Mouse (Mus musculus) lung, embryonic 15.5 days (tissue): ENCODE data around the gene Piezo1. TPM values are rescaled to one million over a fixed set of nuclear protein-coding genes. Genes with fewer than 3 reads are reported as not detected.
A peak's percentile ranks its signal among the peaks of the same experiment; 100 is the strongest.

Experiments
- ATAC-seq: fragments of 200-750 bp; cut with Nextera tagmentation; 2 replicates; pipeline ENCODE4 v1.8.0; 2017; ENCODE audit warnings: moderate number of reproducible peaks, borderline replicate concordance; ENCODE audit not compliant: low FRiP score, low TSS enrichment; ENCODE audit errors: extremely low read depth
- H3K27ac ChIP-seq: fragments of 300-500 bp; sonication (generic); 2 replicates; pipeline ENCODE4 v1.5.1; 2015; ENCODE audit warnings: moderate library complexity, mild to moderate bottlenecking, inconsistent platforms
- H3K27me3 ChIP-seq: fragments of 300-500 bp; sonication (generic); 2 replicates; pipeline ENCODE4 v1.6.1; 2015; ENCODE audit warnings: inconsistent platforms
- H3K36me3 ChIP-seq: fragments of 300-500 bp; sonication (generic); 2 replicates; pipeline ENCODE4 v1.6.1; 2015; ENCODE audit warnings: inconsistent platforms
- H3K4me1 ChIP-seq: fragments of 300-500 bp; sonication (generic); 2 replicates; pipeline ENCODE4 v1.6.1; 2015; ENCODE audit warnings: inconsistent platforms
- H3K4me2 ChIP-seq: fragments of 300-500 bp; sonication (generic); 2 replicates; pipeline ENCODE4 v1.6.1; 2015; ENCODE audit warnings: inconsistent platforms, mild to moderate bottlenecking, moderate library complexity
- H3K4me3 ChIP-seq: fragments of 300-500 bp; sonication (generic); 2 replicates; pipeline ENCODE4 v1.5.1; 2015; ENCODE audit warnings: mild to moderate bottlenecking, inconsistent platforms
- H3K9ac ChIP-seq: fragments of 300-500 bp; sonication (generic); 2 replicates; pipeline ENCODE4 v1.6.1; 2015; ENCODE audit warnings: inconsistent platforms
- H3K9me3 ChIP-seq: fragments of 300-500 bp; sonication (generic); 2 replicates; pipeline ENCODE4 v1.6.1; 2016; ENCODE audit warnings: inconsistent platforms
- WGBS: fragments of 180-500 bp; shearing (Covaris S2); methylation state at CpG from one replicate; pipeline ENCODE4 v1.1.7; 2015; 5-methylcytosine and 5-hydroxymethylcytosine counted together
- polyA plus RNA-seq: library from polyadenylated mRNA; unstranded; fragments of >200 nt; fragmentation: Nextera tagmentation; extraction: Ambion mirVana; gene quantifications from 2 replicates; pipeline ENCODE4 v1.2.1, GENCODE M21; 2015

Gene Piezo1
- polyA plus RNA-seq, 1 experiment from 2014 or later, result 23.4 TPM

- peak; percentile 92 for ATAC-seq
These were observed 75.4 kb downstream of the Piezo1 start, which contains the start of the genes Rnf166 and Ctu2 for GRCm38 (mm10) chr8:122475580-122476320. TSS of gene Rnf166 (minus strand) at chr8:122476064. TSS of gene Ctu2 (plus strand) at chr8:122476143.

GRCm38 (mm10) chr8:122474951-122475560 is 76.1 kb downstream of the Piezo1 start:
- Histone ChIP-seq H3K4me2 (peak overlapping the region; percentile 90), H3K9me3 (no peaks in the 10 kb centered on the region), H3K9ac (peak overlapping the region; percentile 92), H3K4me1 (peaks cover 22% of the 10 kb centered on the region), H3K27ac (peak overlapping the region; percentile 66), H3K4me3 (peak overlapping the region; percentile 99), H3K27me3 (no peaks in the 10 kb centered on the region), H3K36me3 (peaks cover 18% of the 10 kb centered on the region)
- peak; percentile 11 for ATAC-seq
- 4% methylated on average over 16 of the region's 16 CpGs for WGBS

More at GRCm38 (mm10) chr8:122475580-122476320, 75.4 kb downstream of the Piezo1 start, which contains the start of the genes Rnf166 and Ctu2:
- Histone ChIP-seq H3K4me2 (peak within 1 kb of the TSS; percentile 90), H3K4me1 (peaks cover 22% of the 10 kb centered on the region), H3K4me3 (peak within 1 kb of the TSS; percentile 99), H3K27me3 (no peaks in the 10 kb centered on the region), H3K9me3 (no peaks in the 10 kb centered on the region), H3K9ac (peak within 1 kb of the TSS; percentile 92), H3K27ac (peak within 1 kb of the TSS; percentile 66), H3K36me3 (peaks cover 19% of the 10 kb centered on the region)
- under 1% methylated on average over 103 of the region's 103 CpGs for WGBS

- H3K4me3 ChIP-seq, result no peak overlapping the region
- no peak overlapping the region for H3K27ac ChIP-seq
- H3K27me3 ChIP-seq, result no peaks in the 10 kb centered on the region
- WGBS, result 81% methylated on average over 8 of the region's 8 CpGs
- H3K9me3 ChIP-seq, result no peaks in the 10 kb centered on the region
- no peak overlapping the region for H3K9ac ChIP-seq
- peaks cover 22% of the 10 kb centered on the region for H3K4me1 ChIP-seq
- H3K36me3 ChIP-seq, result 0 out of 2 replicates have a peak, but pooled peaks cover 7% of the 10 kb centered on the region
- H3K4me2 ChIP-seq, result 0 out of 2 replicates have a peak overlapping the region, but pooled peaks have one; percentile 90
- no peak for ATAC-seq
These were observed 77.2 kb downstream of the Piezo1 start for GRCm38 (mm10) chr8:122473911-122474421.

GRCm38 (mm10) chr8:122470691-122471090 is 80.4 kb downstream of the Piezo1 start:
- 81% methylated on average over 5 of the region's 5 CpGs for WGBS
- Histone ChIP-seq H3K4me3 (no peak overlapping the region), H3K4me2 (no peak overlapping the region), H3K9ac (no peak overlapping the region), H3K27me3 (no peaks in the 10 kb centered on the region), H3K9me3 (no peaks in the 10 kb centered on the region), H3K4me1 (peaks cover 11% of the 10 kb centered on the region), H3K36me3 (peaks cover 12% of the 10 kb centered on the region), H3K27ac (no peak overlapping the region)
- ATAC-seq, result no peak

- Histone ChIP-seq H3K4me1 (peaks cover 9% of the 10 kb centered on the region), H3K4me2 (no peak overlapping the region), H3K27me3 (no peaks in the 10 kb centered on the region), H3K27ac (no peak overlapping the region), H3K9me3 (no peaks in the 10 kb centered on the region), H3K9ac (no peak overlapping the region), H3K36me3 (peaks cover 12% of the 10 kb centered on the region), H3K4me3 (no peak overlapping the region)
- ATAC-seq, result no peak
- 81% methylated on average over 10 of the region's 10 CpGs for WGBS
These were observed 81.2 kb downstream of the Piezo1 start for GRCm38 (mm10) chr8:122469965-122470364.

- Histone ChIP-seq H3K9me3 (no peaks in the 10 kb centered on the region), H3K4me2 (no peak overlapping the region), H3K27me3 (no peaks in the 10 kb centered on the region), H3K36me3 (peaks cover 12% of the 10 kb centered on the region), H3K9ac (no peak overlapping the region), H3K4me1 (peaks cover 3% of the 10 kb centered on the region), H3K4me3 (no peak overlapping the region), H3K27ac (no peak overlapping the region)
- ATAC-seq, result no peak
- WGBS, result 79% methylated on average over 6 of the region's 6 CpGs
These were observed 81.7 kb downstream of the Piezo1 start for GRCm38 (mm10) chr8:122469407-122469806.

- H3K4me3 ChIP-seq, result no peak overlapping the region
- no peak overlapping the region for H3K27ac ChIP-seq
- H3K9ac ChIP-seq, result no peak overlapping the region
- peaks cover 10% of the 10 kb centered on the region for H3K36me3 ChIP-seq
- H3K27me3 ChIP-seq, result 0 out of 2 replicates have a peak, but pooled peaks cover 1% of the 10 kb centered on the region
- no peak for ATAC-seq
- 82% methylated on average over 13 of the region's 13 CpGs for WGBS
- H3K4me1 ChIP-seq, result peaks cover 13% of the 10 kb centered on the region
- no peaks in the 10 kb centered on the region for H3K9me3 ChIP-seq
- no peak overlapping the region for H3K4me2 ChIP-seq
These were observed 83.3 kb downstream of the Piezo1 start for GRCm38 (mm10) chr8:122467816-122468215.

GRCm38 (mm10) chr8:122464985-122465384 is 86.1 kb downstream of the Piezo1 start:
- Histone ChIP-seq H3K9me3 (no peaks in the 10 kb centered on the region), H3K4me1 (peaks cover 30% of the 10 kb centered on the region), H3K4me3 (no peak overlapping the region), H3K4me2 (no peak overlapping the region), H3K36me3 (peaks cover 10% of the 10 kb centered on the region), H3K27me3 (peaks cover 28% of the 10 kb centered on the region), H3K9ac (no peak overlapping the region), H3K27ac (no peak overlapping the region)
- WGBS, result 65% methylated on average over 7 of the region's 7 CpGs
- no peak for ATAC-seq

- H3K9ac ChIP-seq, result no peak overlapping the region
- peaks cover 10% of the 10 kb centered on the region for H3K36me3 ChIP-seq
- WGBS, result 28% methylated on average over 12 of the region's 12 CpGs
- peak overlapping the region; percentile 27; the same call in 1 of the 2 replicates for H3K27ac ChIP-seq
- H3K4me2 ChIP-seq, result no peak overlapping the region
- H3K4me1 ChIP-seq, result peaks cover 34% of the 10 kb centered on the region
- no peaks in the 10 kb centered on the region for H3K9me3 ChIP-seq
- no peak overlapping the region for H3K4me3 ChIP-seq
- no peak for ATAC-seq
- H3K27me3 ChIP-seq, result peaks cover 37% of the 10 kb centered on the region
These were observed 87.2 kb downstream of the Piezo1 start for GRCm38 (mm10) chr8:122463651-122464640.

GRCm38 (mm10) chr8:122462510-122462909 is 88.6 kb downstream of the Piezo1 start:
- no peak for ATAC-seq
- H3K36me3 ChIP-seq, result peaks cover 5% of the 10 kb centered on the region
- H3K27ac ChIP-seq, result no peak overlapping the region
- H3K4me3 ChIP-seq, result no peak overlapping the region
- H3K9me3 ChIP-seq, result no peaks in the 10 kb centered on the region
- H3K4me2 ChIP-seq, result no peak overlapping the region
- H3K4me1 ChIP-seq, result peaks cover 34% of the 10 kb centered on the region
- no peak overlapping the region for H3K9ac ChIP-seq
- H3K27me3 ChIP-seq, result peaks cover 42% of the 10 kb centered on the region
- 67% methylated on average over 8 of the region's 8 CpGs for WGBS

GRCm38 (mm10) chr8:122461473-122462148 is 89.5 kb downstream of the Piezo1 start:
- Histone ChIP-seq H3K9me3 (no peaks in the 10 kb centered on the region), H3K4me1 (peaks cover 34% of the 10 kb centered on the region), H3K4me3 (no peak overlapping the region), H3K4me2 (no peak overlapping the region), H3K36me3 (peaks cover under 1% of the 10 kb centered on the region), H3K9ac (no peak overlapping the region), H3K27ac (no peak overlapping the region), H3K27me3 (peaks cover 46% of the 10 kb centered on the region)
- WGBS, result 59% methylated on average over 11 of the region's 11 CpGs
- ATAC-seq, result no peak
